Mouse (Mus musculus) midbrain, embryonic 12.5 days (tissue): ENCODE measurements around the gene Pck1. TPM values are rescaled to one million over a fixed set of nuclear protein-coding genes. Genes with fewer than 3 reads are reported as not detected.
A peak's percentile ranks its signal among the peaks of the same experiment; 100 is the strongest.

Experiments
- ATAC-seq: fragments of 200-750 bp; cut with Nextera tagmentation; 2 replicates; pipeline ENCODE4 v1.8.0; 2017; ENCODE audit warnings: low read depth, moderate TSS enrichment, moderate library complexity; ENCODE audit not compliant: low FRiP score
- H3K27ac ChIP-seq: fragments of 300-500 bp; sonication (generic); replicated peaks from 2 replicates; pipeline ENCODE4 v1.5.1; 2016; ENCODE audit warnings: mild to moderate bottlenecking
- H3K27me3 ChIP-seq: fragments of 300-500 bp; sonication (generic); 2 replicates; pipeline ENCODE4 v1.6.1; 2016; ENCODE audit warnings: mild to moderate bottlenecking
- H3K36me3 ChIP-seq: fragments of 300-500 bp; sonication (generic); 2 replicates; pipeline ENCODE4 v1.6.1; 2016
- H3K4me1 ChIP-seq: fragments of 300-500 bp; sonication (generic); 2 replicates; pipeline ENCODE4 v1.6.1; 2016
- H3K4me2 ChIP-seq: fragments of 300-500 bp; sonication (generic); replicated peaks from 2 replicates; pipeline ENCODE4 v1.6.1; 2016; ENCODE audit warnings: mild to moderate bottlenecking, moderate library complexity
- H3K4me3 ChIP-seq: fragments of 300-500 bp; sonication (generic); 2 replicates; pipeline ENCODE4 v1.5.1; 2016; ENCODE audit warnings: mild to moderate bottlenecking
- H3K9ac ChIP-seq: fragments of 300-500 bp; sonication (generic); replicated peaks from 2 replicates; pipeline ENCODE4 v1.6.1; 2016; ENCODE audit warnings: mild to moderate bottlenecking, moderate library complexity
- H3K9me3 ChIP-seq: fragments of 300-500 bp; sonication (generic); 2 replicates; pipeline ENCODE4 v1.6.1; 2016; ENCODE audit warnings: mild to moderate bottlenecking
- WGBS: fragments of 180-500 bp; shearing (Covaris S2); methylation state at CpG from one replicate; pipeline ENCODE4 v1.1.7; 2016; 5-methylcytosine and 5-hydroxymethylcytosine counted together
- polyA plus RNA-seq: library from polyadenylated mRNA; unstranded; fragments of >200 nt; fragmentation: Nextera tagmentation; extraction: Ambion mirVana; gene quantifications from 2 replicates; pipeline ENCODE4 v1.2.1, GENCODE M21; 2016

Gene Pck1
- polyA plus RNA-seq, 1 experiment from 2014 or later, result not detected

DNA sequence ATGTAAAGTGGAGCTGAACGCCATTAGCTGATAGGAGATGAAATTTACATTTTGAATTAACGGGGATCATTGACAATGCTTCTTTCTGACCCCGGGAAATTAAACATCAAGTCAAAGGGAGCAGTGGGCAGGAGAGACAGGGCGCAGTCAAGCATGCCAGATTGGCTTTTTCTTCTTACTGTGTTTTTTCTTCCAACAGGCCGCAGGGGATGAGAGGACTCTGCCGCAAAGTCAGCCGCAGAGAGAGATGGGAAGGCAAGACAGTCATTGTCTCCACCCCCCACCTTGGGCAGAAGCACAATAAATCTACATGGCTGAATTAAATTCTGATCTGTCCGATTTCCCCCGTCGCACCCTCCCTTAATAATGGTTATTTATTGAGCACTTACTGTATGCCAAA, 12.5 kb downstream of the Pck1 start:
- Histone ChIP-seq H3K4me3 (no peak overlapping the region), H3K4me2 (no peak overlapping the region), H3K9me3 (no peaks in the 10 kb centered on the region), H3K27me3 (peaks cover 4% of the 10 kb centered on the region; the same call in 1 of the 2 replicates), H3K36me3 (no peaks in the 10 kb centered on the region), H3K27ac (no peak overlapping the region), H3K9ac (no peak overlapping the region), H3K4me1 (no peaks in the 10 kb centered on the region)
- ATAC-seq, result no peak
- WGBS, result 88% methylated on average over 10 of the region's 10 CpGs

DNA sequence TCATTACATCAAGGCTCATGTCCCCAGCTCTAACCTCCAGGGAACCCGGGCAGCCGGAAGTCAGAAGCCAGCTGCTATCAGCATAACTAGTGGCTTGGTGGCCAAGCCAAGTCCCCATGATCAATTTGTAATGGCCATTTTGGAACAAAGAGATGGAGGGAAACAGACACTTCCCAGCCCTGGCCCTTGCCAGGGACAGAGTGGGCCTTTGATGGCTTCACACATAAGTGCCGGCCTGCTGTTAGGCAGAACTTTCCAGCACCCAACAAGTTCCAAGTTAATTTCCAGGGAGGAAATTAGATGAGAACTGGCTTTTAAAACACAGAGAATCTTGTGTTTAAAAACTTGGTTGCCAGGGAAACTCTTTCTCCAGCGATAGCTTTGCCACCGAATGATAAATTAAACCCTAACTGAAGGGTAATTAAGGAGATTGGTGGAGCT, 15.6 kb downstream of the Pck1 start:
- Histone ChIP-seq H3K9ac (no peak overlapping the region), H3K4me1 (peaks cover 24% of the 10 kb centered on the region), H3K9me3 (no peaks in the 10 kb centered on the region), H3K27ac (no peak overlapping the region), H3K4me2 (no peak overlapping the region), H3K4me3 (no peak overlapping the region), H3K27me3 (peaks cover 4% of the 10 kb centered on the region), H3K36me3 (no peaks in the 10 kb centered on the region)
- 75% methylated on average over 5 of the region's 5 CpGs for WGBS
- no peak for ATAC-seq

DNA sequence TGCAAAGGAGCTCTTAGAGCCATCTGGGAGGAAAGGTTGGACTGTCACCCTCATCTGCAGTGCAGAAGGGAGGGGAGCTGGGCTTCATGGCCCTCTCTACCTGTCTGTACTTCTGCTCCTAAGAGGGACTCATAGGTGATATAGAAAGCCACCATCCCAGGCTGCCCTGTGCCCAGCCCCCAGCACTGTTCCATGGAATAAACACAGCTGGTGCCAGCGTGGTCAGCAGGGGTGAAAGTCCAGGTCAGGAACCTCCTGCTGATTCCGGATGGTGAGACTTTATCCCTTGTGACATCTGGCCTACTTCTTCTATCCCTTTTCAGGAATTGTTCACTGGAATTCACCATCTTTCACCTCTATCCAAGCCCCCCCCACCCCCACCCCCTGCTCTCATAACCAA, 17.2 kb downstream of the Pck1 start:
- Histone ChIP-seq H3K27ac (no peak overlapping the region), H3K27me3 (no peaks in the 10 kb centered on the region; the same call in 1 of the 2 replicates)

DNA sequence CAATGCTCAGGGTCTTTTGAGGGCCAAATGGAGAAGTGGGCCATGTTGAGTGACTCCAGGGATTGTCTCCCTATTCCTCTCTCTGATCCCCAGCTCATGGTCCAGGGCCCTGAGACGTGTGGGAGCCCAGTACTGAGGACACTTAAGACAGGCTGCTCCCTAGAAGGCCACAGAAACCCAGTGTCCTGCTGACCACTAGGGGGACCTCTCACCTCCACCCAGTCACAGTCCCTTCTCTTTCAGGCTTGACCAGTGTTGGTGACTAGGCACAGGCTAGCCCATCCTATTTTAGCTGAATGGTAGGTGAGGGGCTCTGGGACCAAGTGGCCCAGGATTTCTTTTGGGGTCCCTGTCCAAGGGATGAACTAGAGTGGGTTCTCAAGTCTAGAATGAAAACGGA, 17.9 kb downstream of the Pck1 start:
- Histone ChIP-seq H3K9me3 (peaks cover 4% of the 10 kb centered on the region; the same call in 1 of the 2 replicates), H3K9ac (no peak overlapping the region), H3K4me2 (no peak overlapping the region), H3K4me1 (peaks cover 36% of the 10 kb centered on the region), H3K4me3 (no peak overlapping the region), H3K27ac (peak overlapping the region; percentile 97; the same call in 1 of the 2 replicates), H3K27me3 (no peaks in the 10 kb centered on the region; the same call in 1 of the 2 replicates), H3K36me3 (no peaks in the 10 kb centered on the region)
- no peak for ATAC-seq
- 65% methylated on average over 2 of the region's 2 CpGs for WGBS

More for the DNA sequence above, 17.2 kb downstream of the Pck1 start:
- Histone ChIP-seq H3K4me3 (no peak overlapping the region), H3K4me1 (peaks cover 36% of the 10 kb centered on the region), H3K36me3 (no peaks in the 10 kb centered on the region), H3K4me2 (no peak overlapping the region), H3K9ac (no peak overlapping the region), H3K9me3 (no peaks in the 10 kb centered on the region)
- 83% methylated on average over 2 of the region's 2 CpGs for WGBS
- no peak for ATAC-seq

DNA sequence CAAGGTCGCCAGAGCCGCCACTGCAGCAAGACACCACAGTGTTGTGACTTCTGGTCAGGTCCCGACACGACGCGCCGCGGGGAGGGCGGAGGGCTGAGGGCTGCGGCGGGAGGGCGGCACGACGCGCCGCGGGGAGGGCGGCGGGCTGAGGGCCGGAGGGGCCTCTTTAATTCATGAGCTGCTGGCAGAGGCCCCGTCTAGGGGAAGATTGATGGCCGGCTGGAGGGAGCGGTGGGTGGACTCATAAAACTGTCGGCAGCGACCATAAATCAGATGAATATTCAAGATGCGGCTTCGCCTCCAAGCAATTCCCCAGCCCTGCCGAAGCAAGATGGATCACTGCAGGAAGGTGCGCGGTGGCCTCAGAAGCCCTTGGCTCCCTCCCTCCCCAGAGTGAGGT, 18.6 kb downstream of the Pck1 start:
- under 1% methylated on average over 30 of the region's 30 CpGs for WGBS
- Histone ChIP-seq H3K27me3 (no peaks in the 10 kb centered on the region; the same call in 1 of the 2 replicates), H3K4me1 (peaks cover 36% of the 10 kb centered on the region), H3K36me3 (no peaks in the 10 kb centered on the region), H3K4me2 (peak overlapping the region; percentile 49), H3K27ac (peak overlapping the region; percentile 97), H3K4me3 (0 out of 2 replicates have a peak overlapping the region, but pooled peaks have one; percentile 12), H3K9ac (peak overlapping the region; percentile 44), H3K9me3 (peaks cover 6% of the 10 kb centered on the region; the same call in 1 of the 2 replicates)
- ATAC-seq, result peak; percentile 20

DNA sequence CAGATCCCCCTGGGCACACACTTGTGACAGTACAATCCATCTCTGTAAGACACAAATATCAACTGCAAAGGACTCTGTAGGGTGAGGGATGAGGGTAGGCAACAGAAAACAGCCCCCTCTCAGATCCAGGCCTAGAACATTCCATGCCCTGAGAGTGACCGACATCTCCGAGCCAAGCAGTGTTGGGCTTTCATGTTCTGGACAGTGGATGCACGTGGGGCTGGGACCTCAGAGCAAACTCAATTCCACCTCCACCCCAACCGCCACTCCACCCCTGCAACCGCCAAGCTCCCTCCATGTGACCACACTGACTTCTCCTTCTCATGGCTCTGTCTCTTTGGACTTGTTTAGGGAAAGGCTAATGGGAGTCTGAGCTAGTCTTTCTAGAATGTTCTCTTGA, 19.1 kb downstream of the Pck1 start:
- H3K4me2 ChIP-seq, result peak overlapping the region; percentile 49
- H3K4me3 ChIP-seq, result no peak overlapping the region
- no peaks in the 10 kb centered on the region; the same call in 1 of the 2 replicates for H3K27me3 ChIP-seq
- 84% methylated on average over 5 of the region's 5 CpGs for WGBS
- ATAC-seq, result no peak
- no peaks in the 10 kb centered on the region for H3K36me3 ChIP-seq
- peak overlapping the region; percentile 44; the same call in 1 of the 2 replicates for H3K9ac ChIP-seq
- peaks cover 6% of the 10 kb centered on the region; the same call in 1 of the 2 replicates for H3K9me3 ChIP-seq
- H3K27ac ChIP-seq, result peak overlapping the region; percentile 97
- peaks cover 36% of the 10 kb centered on the region for H3K4me1 ChIP-seq

DNA sequence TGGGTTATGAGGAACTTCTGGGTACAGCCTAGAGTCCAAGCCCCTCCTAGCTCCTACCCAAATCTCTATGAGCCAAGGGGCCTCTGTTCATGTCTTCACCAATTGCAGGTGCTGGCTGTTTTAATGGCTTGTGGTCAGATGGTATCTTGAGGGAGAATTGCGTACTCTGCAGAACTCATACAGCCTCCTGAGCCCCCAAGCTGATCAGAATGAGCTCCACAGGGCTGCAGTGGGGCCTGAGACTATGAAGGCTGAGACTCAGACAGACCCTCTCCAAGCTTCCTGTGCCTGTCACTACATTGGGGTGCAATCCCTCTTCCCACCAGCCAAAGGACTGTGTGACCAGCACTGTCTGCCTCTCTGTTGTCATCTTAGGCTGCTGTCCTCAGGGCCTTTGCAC, 19.5 kb downstream of the Pck1 start:
- WGBS, result 91% methylated on average over 1 of the region's 1 CpGs
- H3K9me3 ChIP-seq, result peaks cover 6% of the 10 kb centered on the region; the same call in 1 of the 2 replicates
- H3K4me3 ChIP-seq, result no peak overlapping the region
- H3K27me3 ChIP-seq, result no peaks in the 10 kb centered on the region; the same call in 1 of the 2 replicates
- no peak overlapping the region for H3K9ac ChIP-seq
- ATAC-seq, result no peak
- peaks cover 36% of the 10 kb centered on the region for H3K4me1 ChIP-seq
- no peaks in the 10 kb centered on the region for H3K36me3 ChIP-seq
- H3K4me2 ChIP-seq, result no peak overlapping the region
- peak overlapping the region; percentile 97 for H3K27ac ChIP-seq

DNA sequence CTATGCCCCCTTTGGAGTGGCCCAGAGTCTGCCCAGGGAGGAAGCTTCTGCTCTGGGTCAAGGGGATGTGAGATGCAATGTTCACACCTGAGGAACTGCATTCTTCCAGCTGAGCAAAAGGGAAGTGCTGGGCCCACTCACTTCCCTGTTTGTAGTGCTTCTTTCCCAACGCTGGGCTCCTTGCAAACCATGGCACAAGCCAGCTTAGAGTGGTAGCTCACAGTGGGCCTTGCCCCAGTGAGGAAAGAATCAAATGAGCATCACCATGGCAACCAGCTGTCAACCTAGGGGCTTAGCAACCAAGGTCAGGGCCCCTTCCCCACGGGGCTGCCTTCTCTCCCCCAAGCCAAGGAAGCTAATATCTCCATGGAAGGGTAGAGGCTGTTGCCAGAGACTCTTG, 20.2 kb downstream of the Pck1 start:
- peak overlapping the region; percentile 97 for H3K27ac ChIP-seq
- peak overlapping the region; percentile 57 for H3K4me2 ChIP-seq
- peaks cover 36% of the 10 kb centered on the region for H3K4me1 ChIP-seq
- no peak overlapping the region for H3K9ac ChIP-seq
- H3K4me3 ChIP-seq, result no peak overlapping the region
- 0% methylated on average over 2 of the region's 2 CpGs for WGBS
- no peaks in the 10 kb centered on the region for H3K36me3 ChIP-seq
- no peaks in the 10 kb centered on the region; the same call in 1 of the 2 replicates for H3K27me3 ChIP-seq
- H3K9me3 ChIP-seq, result peaks cover 6% of the 10 kb centered on the region; the same call in 1 of the 2 replicates
- peak; percentile 80 for ATAC-seq

DNA sequence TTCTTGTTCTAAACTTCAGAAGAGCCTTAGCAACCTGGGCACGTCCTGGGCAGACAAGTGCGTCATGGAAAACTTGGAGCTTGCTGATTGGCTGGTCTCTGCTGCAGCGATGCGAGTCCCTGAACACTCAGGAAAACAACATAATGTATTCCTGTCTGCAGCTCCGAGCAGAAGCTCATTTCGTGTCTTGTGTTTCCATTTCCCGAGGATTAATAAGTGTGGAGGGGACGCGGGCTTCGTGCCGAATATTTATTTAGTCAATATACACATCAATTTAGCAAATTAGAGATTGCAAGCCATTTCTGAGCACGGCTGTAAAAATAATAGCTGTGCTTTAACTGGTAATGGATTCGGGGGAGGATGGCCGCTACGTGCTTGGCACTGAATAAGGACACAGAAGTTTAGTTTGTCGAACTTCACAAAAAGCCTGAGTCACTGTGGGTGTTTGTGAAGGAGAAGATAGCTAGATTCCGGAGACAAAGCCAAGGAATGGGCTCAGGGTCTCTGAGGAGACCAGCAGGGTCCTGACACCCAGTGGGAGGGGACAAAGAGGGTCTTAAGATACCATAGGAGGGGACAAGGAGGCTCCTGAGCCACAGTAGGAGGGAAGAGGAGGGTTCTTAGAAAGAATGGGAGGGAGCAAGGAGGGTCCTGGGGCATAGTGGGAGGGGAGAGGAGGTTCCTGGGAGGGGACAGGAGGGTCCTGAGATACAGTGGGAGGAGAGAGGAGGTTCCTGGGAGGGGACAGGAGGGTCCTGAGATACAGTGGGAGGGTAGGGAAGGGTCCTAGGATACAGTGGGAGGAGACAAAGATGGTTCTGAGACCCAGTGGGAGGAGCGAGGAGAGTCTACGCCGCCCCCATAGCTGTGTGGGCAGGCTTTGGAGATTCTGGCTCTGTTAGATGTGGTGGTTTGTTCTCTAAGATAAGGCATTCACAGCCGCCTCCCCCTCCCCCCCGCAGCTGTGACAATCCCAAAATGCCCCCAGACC, 21.0 kb downstream of the Pck1 start:
- Histone ChIP-seq H3K9ac (peak overlapping the region; percentile 39; the same call in 1 of the 2 replicates), H3K4me3 (peak overlapping the region; percentile 32), H3K27ac (peak overlapping the region; percentile 97), H3K36me3 (no peaks in the 10 kb centered on the region), H3K4me1 (peaks cover 36% of the 10 kb centered on the region), H3K4me2 (peak overlapping the region; percentile 57), H3K27me3 (no peaks in the 10 kb centered on the region; the same call in 1 of the 2 replicates), H3K9me3 (peaks cover 6% of the 10 kb centered on the region; the same call in 1 of the 2 replicates)
- ATAC-seq, result peak; percentile 85
- 2% methylated on average over 22 of the region's 22 CpGs for WGBS

DNA sequence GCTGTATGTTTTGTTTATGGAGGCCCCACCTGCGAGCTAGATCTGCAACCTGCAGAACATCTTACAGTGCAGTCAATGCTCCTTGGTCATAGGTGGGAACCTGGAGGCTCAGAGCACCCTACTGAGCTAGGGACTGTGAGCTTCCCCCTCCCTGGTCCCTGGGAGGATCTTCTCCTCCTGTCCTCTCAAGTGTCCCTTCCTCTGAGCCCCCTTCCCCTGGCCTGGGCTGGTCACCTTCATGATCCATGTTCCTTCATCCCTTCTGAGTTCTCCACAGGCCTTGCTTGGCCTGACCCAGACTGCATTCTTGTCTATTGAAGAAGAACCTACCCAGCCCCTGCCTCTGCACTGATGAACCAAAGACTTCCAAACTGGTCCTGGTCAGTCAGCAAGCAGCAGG, 21.7 kb downstream of the Pck1 start:
- H3K27ac ChIP-seq, result peak overlapping the region; percentile 97
- peak overlapping the region; percentile 57 for H3K4me2 ChIP-seq
- H3K27me3 ChIP-seq, result no peaks in the 10 kb centered on the region; the same call in 1 of the 2 replicates
- ATAC-seq, result no peak
- H3K9me3 ChIP-seq, result peaks cover 6% of the 10 kb centered on the region; the same call in 1 of the 2 replicates
- H3K4me1 ChIP-seq, result peaks cover 36% of the 10 kb centered on the region
- peak overlapping the region; percentile 32; the same call in 1 of the 2 replicates for H3K4me3 ChIP-seq
- H3K36me3 ChIP-seq, result no peaks in the 10 kb centered on the region
- WGBS, result 38% methylated on average over 1 of the region's 1 CpGs
- no peak overlapping the region for H3K9ac ChIP-seq

DNA sequence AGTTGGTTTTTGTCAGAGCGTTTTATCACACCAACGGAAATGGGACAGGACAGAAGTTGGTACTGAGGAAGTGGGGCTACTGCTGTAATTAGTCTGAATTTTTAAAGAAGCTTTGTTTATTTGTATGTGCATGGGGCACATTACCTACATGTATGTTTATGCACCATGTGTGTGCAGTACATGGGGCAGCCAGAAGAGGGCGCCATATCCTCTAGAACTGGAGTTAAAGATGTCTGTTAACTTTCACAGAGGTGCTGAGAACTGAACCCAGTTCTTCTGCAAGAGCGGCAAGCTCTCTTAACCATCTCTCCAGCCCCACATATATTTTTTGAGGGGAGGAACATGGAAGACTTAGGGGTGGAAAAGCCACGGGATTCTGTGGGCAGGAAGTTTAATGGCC, 22.9 kb downstream of the Pck1 start:
- peaks cover 6% of the 10 kb centered on the region; the same call in 1 of the 2 replicates for H3K9me3 ChIP-seq
- WGBS, result 88% methylated on average over 5 of the region's 5 CpGs
- H3K4me3 ChIP-seq, result no peak overlapping the region
- no peaks in the 10 kb centered on the region for H3K36me3 ChIP-seq
- H3K4me2 ChIP-seq, result no peak overlapping the region
- peaks cover 36% of the 10 kb centered on the region for H3K4me1 ChIP-seq
- H3K9ac ChIP-seq, result no peak overlapping the region
- H3K27ac ChIP-seq, result no peak overlapping the region
- ATAC-seq, result no peak
- no peaks in the 10 kb centered on the region for H3K27me3 ChIP-seq

DNA sequence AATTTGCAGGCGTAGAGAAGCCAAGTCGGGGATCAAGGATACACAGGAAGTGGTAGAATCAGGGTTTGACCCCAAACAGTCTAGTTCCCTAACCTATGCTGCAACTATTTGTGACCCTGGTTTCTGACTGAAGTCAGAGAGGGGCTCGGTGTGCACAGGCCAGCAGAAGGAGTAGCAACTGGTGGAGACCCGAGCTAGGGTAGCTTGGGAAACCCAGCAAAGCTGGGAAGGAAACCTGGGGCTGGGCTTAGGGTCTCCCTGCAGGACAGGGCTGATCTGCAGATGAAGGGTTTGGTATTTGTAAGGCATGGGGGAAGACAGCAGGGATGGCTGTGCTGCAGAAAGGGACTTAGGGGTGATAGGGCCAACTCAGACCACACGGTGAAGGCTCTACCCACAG, 24.6 kb downstream of the Pck1 start:
- Histone ChIP-seq H3K9ac (no peak overlapping the region), H3K36me3 (no peaks in the 10 kb centered on the region), H3K27me3 (peaks cover 3% of the 10 kb centered on the region; the same call in 1 of the 2 replicates), H3K4me3 (no peak overlapping the region), H3K27ac (no peak overlapping the region), H3K4me1 (peaks cover 21% of the 10 kb centered on the region), H3K9me3 (peaks cover 6% of the 10 kb centered on the region; the same call in 1 of the 2 replicates), H3K4me2 (no peak overlapping the region)
- WGBS, result 84% methylated on average over 5 of the region's 5 CpGs
- no peak for ATAC-seq
